Mouse (Mus musculus): ENCODE measurements around the gene H2-D1.
A peak's percentile ranks its signal among the peaks of the same experiment; 100 is the strongest.

GRCm38 (mm10) chr17:35232043-35232442 is 30.5 kb upstream of the H2-D1 start:
- peak; percentile 97 for TF ChIP-seq CTCF (IDR thresholded peaks at IDR 0.05; ENCODE audit: low read depth)
- no peak for TF ChIP-seq EP300 (optimal IDR thresholded peaks at IDR 0.05)

Data from stomach, postnatal 0 days (tissue).